Mouse (Mus musculus) limb, embryonic 11.5 days (tissue): ENCODE data around the gene 6030408B16Rik. TPM values are rescaled to one million over a fixed set of nuclear protein-coding genes. Genes with fewer than 3 reads are reported as not detected.

ENCODE experiments used
- ATAC-seq: fragments of 200-750 bp; cut with Nextera tagmentation; 2 replicates; pipeline ENCODE4 v1.8.0; 2017; ENCODE audit warnings: low read depth; ENCODE audit not compliant: insufficient number of reproducible peaks, low FRiP score, low TSS enrichment
- DNase-seq: peaks from one replicate; pipeline ENCODE4 v3.0.0-alpha.2; 2015; ENCODE audit warnings: low spot score
- H3K27ac ChIP-seq: fragments of 300-500 bp; sonication (generic); replicated peaks from 2 replicates; pipeline ENCODE4 v1.5.1; 2014; ENCODE audit warnings: low read depth, mild to moderate bottlenecking, low read length
- H3K27me3 ChIP-seq: fragments of 300-500 bp; sonication (generic); 2 replicates; pipeline ENCODE4 v1.6.1; 2014; ENCODE audit warnings: mild to moderate bottlenecking, low read length, mixed read lengths; ENCODE audit not compliant: control insufficient read depth, insufficient read depth
- H3K36me3 ChIP-seq: fragments of 300-500 bp; sonication (generic); 2 replicates; pipeline ENCODE4 v1.6.1; 2014; ENCODE audit warnings: mild to moderate bottlenecking, low read length, moderate library complexity, mixed read lengths; ENCODE audit not compliant: control insufficient read depth, insufficient read depth
- H3K4me1 ChIP-seq: fragments of 300-500 bp; sonication (generic); 2 replicates; pipeline ENCODE4 v1.6.1; 2014; ENCODE audit warnings: low read length, mixed read lengths; ENCODE audit not compliant: control insufficient read depth, insufficient read depth
- H3K4me2 ChIP-seq: fragments of 300-500 bp; sonication (generic); 2 replicates; pipeline ENCODE4 v1.6.1; 2014; ENCODE audit warnings: low read depth, mild to moderate bottlenecking, moderate library complexity; ENCODE audit not compliant: severe bottlenecking
- H3K4me3 ChIP-seq: fragments of 300-500 bp; sonication (generic); 2 replicates; pipeline ENCODE4 v1.5.1; 2014; ENCODE audit warnings: low read depth, low read length
- H3K9ac ChIP-seq: fragments of 300-500 bp; sonication (generic); 2 replicates; pipeline ENCODE4 v1.6.1; 2014; ENCODE audit warnings: mild to moderate bottlenecking, low read length
- H3K9me3 ChIP-seq: fragments of 300-500 bp; sonication (generic); 2 replicates; pipeline ENCODE4 v1.6.1; 2016; ENCODE audit warnings: low read length; ENCODE audit not compliant: control insufficient read depth
- WGBS: fragments of 180-500 bp; shearing (Covaris S2); extraction: QIAGEN DNeasy Blood & Tissue Kit; methylation state at CpG from one replicate; pipeline ENCODE4 v1.1.7; 2014; 5-methylcytosine and 5-hydroxymethylcytosine counted together
- polyA plus RNA-seq: library from polyadenylated mRNA; unstranded; fragments of >200 nt; fragmentation: Nextera tagmentation; extraction: Ambion mirVana; gene quantifications from 2 replicates; pipeline ENCODE4 v1.2.1, GENCODE M21; 2014

The 6030408B16Rik gene
- polyA plus RNA-seq, 1 experiment from 2014 or later: 5.6 TPM

DNA sequence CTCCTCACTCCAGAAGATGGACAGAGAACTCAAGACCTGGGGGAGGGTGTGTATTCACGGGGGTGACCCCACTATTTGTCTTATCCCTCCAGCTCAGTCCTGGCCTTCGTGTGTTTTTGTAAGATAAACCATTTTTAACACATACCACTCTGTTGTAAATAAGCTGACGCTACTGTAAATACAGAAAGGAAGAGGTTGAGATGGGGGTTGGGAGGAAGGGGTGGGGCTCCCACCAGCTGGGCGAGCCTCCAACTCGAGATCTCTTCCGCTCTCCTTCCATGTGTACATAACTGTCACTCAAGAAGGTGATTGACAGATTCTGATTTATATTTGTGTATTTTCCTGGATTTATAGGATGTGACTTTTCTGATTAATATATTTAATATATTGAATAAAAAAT, 18.6 kb upstream of the 6030408B16Rik start:
- Histone ChIP-seq H3K4me3 (no peak overlapping the region), H3K36me3 (no peaks in the 10 kb centered on the region), H3K9me3 (no peaks in the 10 kb centered on the region), H3K4me1 (peaks cover 6% of the 10 kb centered on the region; the same call in 1 of the 2 replicates), H3K27me3 (no peaks in the 10 kb centered on the region), H3K4me2 (no peak overlapping the region), H3K9ac (no peak overlapping the region), H3K27ac (no peak overlapping the region)
- 82% methylated on average over 6 of the region's 6 CpGs for WGBS
- ATAC-seq (no peak), DNase-seq (no peak)

GRCm38 (mm10) chr15:101277351-101277899, 15.6 kb upstream of the 6030408B16Rik start:
- DNase-seq: no peak
- WGBS: 73% methylated on average over 11 of the region's 11 CpGs

GRCm38 (mm10) chr15:101278589-101278988, 14.4 kb upstream of the 6030408B16Rik start:
- DNase-seq (no peak), ATAC-seq (no peak)
- peak overlapping the region; percentile 8; the same call in 1 of the 2 replicates for H3K9ac ChIP-seq
- no peak overlapping the region for H3K4me3 ChIP-seq
- H3K27ac ChIP-seq: no peak overlapping the region
- no peaks in the 10 kb centered on the region for H3K27me3 ChIP-seq
- H3K4me1 ChIP-seq: peaks cover 6% of the 10 kb centered on the region; the same call in 1 of the 2 replicates
- H3K9me3 ChIP-seq: no peaks in the 10 kb centered on the region
- 39% methylated on average over 5 of the region's 5 CpGs for WGBS
- no peak overlapping the region for H3K4me2 ChIP-seq
- no peaks in the 10 kb centered on the region for H3K36me3 ChIP-seq

More at GRCm38 (mm10) chr15:101277351-101277899, 15.6 kb upstream of the 6030408B16Rik start:
- peak overlapping the region; percentile 52; the same call in 1 of the 2 replicates for H3K27ac ChIP-seq
- no peak overlapping the region for H3K4me2 ChIP-seq
- H3K4me3 ChIP-seq: no peak overlapping the region
- ATAC-seq: no peak
- H3K36me3 ChIP-seq: no peaks in the 10 kb centered on the region
- no peaks in the 10 kb centered on the region for H3K9me3 ChIP-seq
- peaks cover 6% of the 10 kb centered on the region; the same call in 1 of the 2 replicates for H3K4me1 ChIP-seq
- H3K27me3 ChIP-seq: no peaks in the 10 kb centered on the region
- no peak overlapping the region for H3K9ac ChIP-seq

GRCm38 (mm10) chr15:101279430-101279999, 13.5 kb upstream of the 6030408B16Rik start:
- H3K36me3 ChIP-seq: no peaks in the 10 kb centered on the region
- H3K9ac ChIP-seq: no peak overlapping the region
- no peak overlapping the region for H3K27ac ChIP-seq
- no peak overlapping the region for H3K4me3 ChIP-seq
- ATAC-seq (no peak), DNase-seq (no peak)
- 62% methylated on average over 12 of the region's 12 CpGs for WGBS
- H3K27me3 ChIP-seq: no peaks in the 10 kb centered on the region
- H3K4me2 ChIP-seq: no peak overlapping the region
- no peaks in the 10 kb centered on the region for H3K9me3 ChIP-seq
- peaks cover 6% of the 10 kb centered on the region; the same call in 1 of the 2 replicates for H3K4me1 ChIP-seq

GRCm38 (mm10) chr15:101282471-101282870, 10.5 kb upstream of the 6030408B16Rik start:
- peaks cover 2% of the 10 kb centered on the region; the same call in 1 of the 2 replicates for H3K36me3 ChIP-seq
- no peak overlapping the region for H3K27ac ChIP-seq
- DNase-seq (no peak), ATAC-seq (no peak)
- no peaks in the 10 kb centered on the region for H3K27me3 ChIP-seq
- no peak overlapping the region for H3K4me3 ChIP-seq
- H3K4me1 ChIP-seq: peaks cover 11% of the 10 kb centered on the region
- no peak overlapping the region for H3K4me2 ChIP-seq
- 83% methylated on average over 5 of the region's 5 CpGs for WGBS
- no peak overlapping the region for H3K9ac ChIP-seq
- H3K9me3 ChIP-seq: no peaks in the 10 kb centered on the region

DNA sequence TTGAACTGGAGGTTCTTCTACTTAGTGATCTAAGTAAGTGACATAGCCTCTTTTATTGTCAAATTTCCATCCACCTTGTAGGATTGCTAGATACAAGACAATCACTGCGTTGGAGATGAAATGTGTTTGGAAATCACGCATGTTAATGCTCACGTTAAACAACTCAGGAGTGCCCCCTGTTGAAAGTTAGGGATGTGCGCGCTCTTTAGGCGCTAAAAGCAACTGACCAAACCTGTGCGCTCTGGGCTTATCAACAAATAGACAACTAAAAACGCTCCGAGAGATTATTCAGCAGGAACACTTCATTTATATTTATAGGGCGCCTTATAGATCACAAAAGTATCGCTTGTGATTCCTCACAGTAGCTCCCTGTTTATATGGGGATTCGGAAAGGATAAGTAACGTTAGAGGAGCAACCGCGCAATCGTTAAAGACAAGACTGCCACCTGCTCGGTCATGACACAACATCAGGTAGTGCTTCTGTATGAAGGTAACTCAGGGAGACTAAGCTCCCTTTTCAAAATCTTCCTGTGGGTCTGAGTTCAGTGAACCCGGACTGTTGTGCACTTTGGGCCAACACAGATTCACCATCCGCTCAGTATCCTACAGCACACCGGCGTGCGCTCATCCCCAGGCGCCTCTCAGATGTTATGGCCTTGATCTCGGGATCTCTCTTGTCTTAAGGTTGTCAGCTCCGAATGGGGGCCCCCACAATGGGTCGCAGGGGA, 9.7 kb upstream of the 6030408B16Rik start:
- no peaks in the 10 kb centered on the region for H3K27me3 ChIP-seq
- WGBS: 2% methylated on average over 26 of the region's 26 CpGs
- H3K27ac ChIP-seq: no peak overlapping the region
- no peaks in the 10 kb centered on the region for H3K9me3 ChIP-seq
- ATAC-seq (no peak), DNase-seq (peak; percentile 66)
- peak overlapping the region; percentile 86 for H3K4me2 ChIP-seq
- peaks cover 2% of the 10 kb centered on the region; the same call in 1 of the 2 replicates for H3K36me3 ChIP-seq
- H3K4me3 ChIP-seq: peak overlapping the region; percentile 71
- peaks cover 10% of the 10 kb centered on the region for H3K4me1 ChIP-seq
- peak overlapping the region; percentile 71 for H3K9ac ChIP-seq

DNA sequence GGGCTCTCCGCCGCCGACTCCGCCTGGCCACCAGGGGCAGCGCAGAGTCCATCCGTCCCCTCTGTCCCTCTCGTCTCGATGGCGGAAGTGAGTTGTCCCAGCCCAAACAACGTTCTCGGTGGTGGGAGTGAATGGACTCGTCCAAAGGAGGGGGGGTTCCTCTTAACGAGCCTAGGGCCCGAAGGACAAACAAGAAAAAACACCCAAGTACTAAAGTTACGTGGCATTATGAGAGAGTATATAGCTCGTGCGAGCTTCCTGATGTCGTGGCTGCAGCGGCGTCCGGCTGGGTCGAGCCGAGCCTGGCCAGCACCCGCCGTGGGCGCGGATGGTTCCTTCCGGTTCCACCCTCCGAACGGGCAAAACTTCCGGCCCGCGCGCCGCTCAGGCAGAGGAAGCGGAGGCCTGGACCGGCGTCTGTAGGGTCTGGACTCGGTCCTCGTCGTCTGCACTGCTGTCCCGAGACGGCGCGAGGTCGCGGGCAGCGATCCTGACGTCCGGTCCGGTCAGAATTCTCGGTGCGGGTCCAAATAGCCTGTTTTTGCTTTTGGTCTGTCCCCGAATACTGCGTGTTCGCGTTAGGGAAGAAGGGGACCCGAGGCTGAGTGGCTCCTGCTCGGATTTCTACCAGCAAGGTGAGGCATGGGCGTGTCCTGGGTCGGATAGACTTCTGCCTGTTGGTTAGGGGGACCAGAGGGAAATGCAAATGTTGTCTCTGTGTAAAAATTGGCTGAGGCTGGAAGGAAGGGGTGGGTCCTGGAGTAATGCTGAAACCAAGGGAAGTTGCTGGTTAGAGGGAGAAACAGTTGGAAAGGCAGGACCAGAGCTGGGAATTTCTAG, 8.9 kb upstream of the 6030408B16Rik start, which contains the start of gene Atg101:
Gene Atg101, plus strand, starts transcription at position 362 of the 840 bp plus-strand sequence.
- H3K9ac ChIP-seq: peak within 1 kb of the TSS; percentile 71
- 0 out of 2 replicates have a peak within 1 kb of the TSS, but pooled peaks have one; percentile 9 for H3K27ac ChIP-seq
- H3K4me3 ChIP-seq: peak within 1 kb of the TSS; percentile 71
- peaks cover 2% of the 10 kb centered on the region; the same call in 1 of the 2 replicates for H3K36me3 ChIP-seq
- H3K4me2 ChIP-seq: peak within 1 kb of the TSS; percentile 86
- H3K4me1 ChIP-seq: peaks cover 5% of the 10 kb centered on the region
- no peaks in the 10 kb centered on the region for H3K27me3 ChIP-seq
- DNase-seq: peak; percentile 95
- ATAC-seq: peak; percentile 90
- under 1% methylated on average over 61 of the region's 61 CpGs for WGBS
- H3K9me3 ChIP-seq: no peaks in the 10 kb centered on the region
